Mouse (Mus musculus) midbrain, embryonic 16.5 days (tissue): ENCODE data around the gene Shank3. TPM values are rescaled to one million over a fixed set of nuclear protein-coding genes. Genes with fewer than 3 reads are reported as not detected.

Experiments used
- ATAC-seq: fragments of 200-750 bp; cut with Nextera tagmentation; 2 replicates; pipeline ENCODE4 v1.8.0; 2017; ENCODE audit warnings: moderate TSS enrichment
- H3K27ac ChIP-seq: fragments of 300-500 bp; sonication (generic); 2 replicates; pipeline ENCODE4 v1.5.1; 2014; ENCODE audit warnings: mild to moderate bottlenecking, low read length, mixed read lengths
- H3K27me3 ChIP-seq: fragments of 300-500 bp; sonication (generic); 2 replicates; pipeline ENCODE4 v1.6.1; 2014; ENCODE audit warnings: low read depth, low read length, mixed read lengths; ENCODE audit not compliant: control insufficient read depth, insufficient read depth
- H3K36me3 ChIP-seq: fragments of 300-500 bp; sonication (generic); 2 replicates; pipeline ENCODE4 v1.6.1; 2014; ENCODE audit warnings: mild to moderate bottlenecking, low read length, moderate library complexity, mixed read lengths; ENCODE audit not compliant: control insufficient read depth, insufficient read depth
- H3K4me1 ChIP-seq: fragments of 300-500 bp; sonication (generic); 2 replicates; pipeline ENCODE4 v1.6.1; 2014; ENCODE audit warnings: mild to moderate bottlenecking, low read length, mixed read lengths; ENCODE audit not compliant: control insufficient read depth, insufficient read depth
- H3K4me2 ChIP-seq: fragments of 300-500 bp; sonication (generic); 2 replicates; pipeline ENCODE4 v1.6.1; 2014; ENCODE audit warnings: mild to moderate bottlenecking, low read length, mixed read lengths
- H3K4me3 ChIP-seq: fragments of 300-500 bp; sonication (generic); 2 replicates; pipeline ENCODE4 v1.5.1; 2014; ENCODE audit warnings: low read depth, mild to moderate bottlenecking, low read length, moderate library complexity, mixed read lengths
- H3K9ac ChIP-seq: fragments of 300-500 bp; sonication (generic); 2 replicates; pipeline ENCODE4 v1.6.1; 2014; ENCODE audit warnings: low read depth, low read length, mixed read lengths
- H3K9me3 ChIP-seq: fragments of 300-500 bp; sonication (generic); replicated peaks from 2 replicates; pipeline ENCODE4 v1.6.1; 2014; ENCODE audit warnings: mild to moderate bottlenecking, low read length, mixed read lengths; ENCODE audit not compliant: control insufficient read depth, poor library complexity, severe bottlenecking
- WGBS: fragments of 180-500 bp; shearing (Covaris S2); extraction: QIAGEN DNeasy Blood & Tissue Kit; methylation state at CpG from one replicate; pipeline ENCODE4 v1.1.7; 2014; 5-methylcytosine and 5-hydroxymethylcytosine counted together
- polyA plus RNA-seq: library from polyadenylated mRNA; unstranded; fragments of >200 nt; fragmentation: Nextera tagmentation; extraction: Ambion mirVana; gene quantifications from 2 replicates; pipeline ENCODE4 v1.2.1, GENCODE M21; 2015

The Shank3 gene
- polyA plus RNA-seq, 1 experiment from 2014 or later: 12.0 TPM

DNA sequence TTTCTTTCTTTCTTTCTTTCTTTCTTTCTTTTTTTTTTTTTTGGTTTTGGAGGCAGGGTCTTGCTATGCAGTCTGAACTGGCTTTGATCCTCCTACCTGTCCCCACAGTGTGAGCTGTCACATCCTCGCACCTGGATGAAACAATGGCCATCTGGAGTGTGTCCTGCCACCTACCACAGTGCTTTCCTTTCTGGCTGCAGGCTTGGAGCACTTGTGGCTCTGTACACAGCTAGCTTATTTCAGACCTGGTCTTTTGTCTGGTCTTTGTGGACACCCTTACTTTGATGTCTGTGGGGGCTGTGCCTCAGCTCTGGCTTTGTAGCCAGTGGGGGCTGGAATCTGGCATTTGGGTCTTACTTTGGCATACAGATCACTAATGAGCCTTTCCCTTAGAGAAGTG, 52.3 kb downstream of the Shank3 start:
- H3K4me2 ChIP-seq: no peak overlapping the region
- no peaks in the 10 kb centered on the region; the same call in 1 of the 2 replicates for H3K27me3 ChIP-seq
- H3K4me3 ChIP-seq: no peak overlapping the region
- WGBS: 89% methylated on average over 1 of the region's 1 CpGs
- H3K27ac ChIP-seq: no peak overlapping the region
- peaks cover 21% of the 10 kb centered on the region for H3K36me3 ChIP-seq
- peaks cover 2% of the 10 kb centered on the region; the same call in 1 of the 2 replicates for H3K4me1 ChIP-seq
- ATAC-seq: no peak
- no peak overlapping the region for H3K9ac ChIP-seq
- H3K9me3 ChIP-seq: no peaks in the 10 kb centered on the region

DNA sequence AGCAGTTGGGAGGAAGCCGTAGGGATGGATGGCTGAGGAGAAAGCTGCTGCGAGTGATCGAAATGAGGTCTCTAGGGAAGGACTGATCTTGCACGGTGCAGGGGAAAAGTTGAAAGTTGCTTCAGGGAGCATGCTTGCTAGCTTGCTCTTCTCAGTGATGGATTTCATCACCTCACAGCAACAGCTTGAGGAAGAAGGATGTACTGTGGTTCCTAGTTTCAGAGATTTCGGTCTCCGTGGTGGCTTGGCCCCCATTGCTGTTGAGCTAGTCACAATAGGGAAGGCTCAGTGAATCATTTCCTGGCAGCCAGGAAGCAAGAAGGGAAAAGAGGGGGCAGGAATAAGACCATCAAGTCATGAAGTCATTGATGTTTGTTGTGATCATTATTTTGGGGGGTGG, 56.2 kb downstream of the Shank3 start:
- no peak overlapping the region for H3K4me3 ChIP-seq
- H3K27ac ChIP-seq: no peak overlapping the region
- H3K9me3 ChIP-seq: no peaks in the 10 kb centered on the region
- H3K4me1 ChIP-seq: peaks cover 7% of the 10 kb centered on the region; the same call in 1 of the 2 replicates
- no peak overlapping the region for H3K4me2 ChIP-seq
- WGBS: 90% methylated on average over 6 of the region's 6 CpGs
- H3K36me3 ChIP-seq: peaks cover 6% of the 10 kb centered on the region; the same call in 1 of the 2 replicates
- peaks cover 4% of the 10 kb centered on the region for H3K27me3 ChIP-seq
- H3K9ac ChIP-seq: no peak overlapping the region
- ATAC-seq: no peak

DNA sequence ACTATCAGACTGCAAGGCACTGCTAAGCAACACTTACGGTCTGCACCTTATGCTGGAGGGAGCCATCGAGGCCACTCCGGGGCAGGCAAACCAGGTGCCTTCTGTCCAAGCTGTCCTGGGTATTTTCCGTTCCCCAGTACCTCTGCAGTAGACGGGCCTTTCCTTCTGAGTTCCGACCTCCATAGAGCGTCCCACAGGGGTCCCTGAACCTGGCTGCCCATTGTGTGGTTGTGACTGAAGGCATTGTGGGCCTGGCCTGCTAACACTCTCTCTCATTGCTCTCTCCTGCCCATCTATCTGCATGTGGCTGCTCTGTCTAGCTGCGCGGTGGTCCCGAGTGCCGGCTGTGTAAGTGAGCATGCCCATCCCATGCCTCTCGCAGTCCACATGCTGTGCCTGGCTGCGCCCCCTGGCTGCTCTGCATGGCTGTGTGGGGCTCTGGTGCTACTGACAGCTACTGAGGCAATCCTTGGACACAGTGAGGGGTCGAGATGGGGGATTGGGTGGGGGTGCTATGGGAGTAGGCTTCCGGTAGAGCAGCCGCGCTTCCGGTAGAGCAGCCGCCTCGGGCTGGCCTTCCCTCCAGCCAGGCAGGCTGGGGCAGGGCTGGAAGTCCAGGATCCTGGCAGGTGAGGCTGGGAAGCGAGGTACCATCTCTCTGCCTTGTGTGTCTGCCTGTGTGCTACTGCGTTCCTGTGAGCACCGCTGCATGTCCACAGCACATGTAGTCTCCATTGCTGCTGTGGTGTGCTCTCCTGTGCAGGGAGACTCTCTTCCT, 57.2 kb downstream of the Shank3 start:
- Histone ChIP-seq H3K4me3 (0 out of 2 replicates have a peak overlapping the region, but pooled peaks have one; percentile 7), H3K27ac (no peak overlapping the region), H3K4me2 (peak overlapping the region; percentile 25; the same call in 1 of the 2 replicates), H3K9ac (0 out of 2 replicates have a peak overlapping the region, but pooled peaks have one; percentile 15), H3K4me1 (peaks cover 7% of the 10 kb centered on the region; the same call in 1 of the 2 replicates), H3K36me3 (peaks cover 6% of the 10 kb centered on the region; the same call in 1 of the 2 replicates), H3K9me3 (no peaks in the 10 kb centered on the region), H3K27me3 (peaks cover 4% of the 10 kb centered on the region)
- ATAC-seq: peak; percentile 68
- 26% methylated on average over 22 of the region's 23 CpGs for WGBS

DNA sequence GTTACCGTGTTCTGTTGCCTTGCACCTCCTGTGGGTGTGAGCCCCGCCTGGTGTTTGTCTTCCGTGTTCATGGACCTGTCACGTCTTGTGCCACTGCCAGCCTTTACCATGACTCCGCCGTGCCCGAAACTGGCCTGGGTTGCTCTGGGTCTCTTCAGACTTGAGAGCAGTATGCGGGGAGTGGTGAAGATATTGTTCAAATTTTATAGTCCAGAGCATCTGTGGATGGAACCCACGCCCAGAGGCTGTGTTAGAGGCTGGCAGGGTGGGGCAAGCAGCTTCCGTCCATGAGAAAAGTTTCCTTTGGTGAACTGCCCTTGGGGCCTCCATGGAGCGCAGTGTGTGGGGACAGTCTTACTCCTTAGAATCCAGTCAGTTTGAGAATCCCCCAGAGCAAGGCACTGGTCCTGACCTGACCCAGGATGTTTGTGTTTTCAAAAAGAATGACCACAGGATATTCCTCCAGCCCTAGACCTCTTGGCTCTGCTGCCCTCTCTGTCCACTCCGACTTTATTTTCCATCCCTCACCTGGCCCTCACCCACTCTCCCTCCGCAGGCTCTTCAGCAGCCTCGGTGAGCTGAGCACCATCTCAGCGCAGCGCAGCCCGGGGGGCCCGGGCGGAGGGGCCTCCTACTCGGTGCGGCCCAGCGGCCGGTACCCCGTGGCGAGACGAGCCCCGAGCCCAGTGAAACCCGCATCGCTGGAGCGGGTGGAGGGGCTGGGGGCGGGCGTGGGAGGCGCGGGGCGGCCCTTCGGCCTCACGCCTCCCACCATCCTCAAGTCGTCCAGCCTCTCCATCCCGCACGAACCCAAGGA, 58.0 kb downstream of the Shank3 start:
- Histone ChIP-seq H3K27ac (no peak overlapping the region), H3K4me2 (peak overlapping the region; percentile 20; the same call in 1 of the 2 replicates), H3K4me1 (peaks cover 7% of the 10 kb centered on the region; the same call in 1 of the 2 replicates), H3K9ac (no peak overlapping the region), H3K27me3 (peaks cover 4% of the 10 kb centered on the region), H3K9me3 (no peaks in the 10 kb centered on the region), H3K36me3 (peaks cover 5% of the 10 kb centered on the region; the same call in 1 of the 2 replicates), H3K4me3 (no peak overlapping the region)
- ATAC-seq: no peak
- 16% methylated on average over 30 of the region's 40 CpGs for WGBS

DNA sequence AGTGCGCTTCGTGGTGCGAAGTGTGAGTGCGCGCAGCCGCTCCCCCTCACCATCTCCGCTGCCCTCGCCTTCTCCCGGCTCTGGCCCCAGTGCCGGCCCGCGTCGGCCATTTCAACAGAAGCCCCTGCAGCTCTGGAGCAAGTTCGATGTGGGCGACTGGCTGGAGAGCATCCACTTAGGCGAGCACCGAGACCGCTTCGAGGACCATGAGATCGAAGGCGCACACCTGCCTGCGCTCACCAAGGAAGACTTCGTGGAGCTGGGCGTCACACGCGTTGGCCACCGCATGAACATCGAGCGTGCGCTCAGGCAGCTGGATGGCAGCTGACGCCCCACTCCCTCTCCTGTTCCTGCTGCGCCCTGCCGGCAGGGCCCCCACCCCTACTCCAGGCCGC, 58.6 kb downstream of the Shank3 start:
- ATAC-seq: no peak
- Histone ChIP-seq H3K4me1 (peaks cover 7% of the 10 kb centered on the region; the same call in 1 of the 2 replicates), H3K27me3 (peaks cover 4% of the 10 kb centered on the region), H3K4me3 (no peak overlapping the region), H3K27ac (no peak overlapping the region), H3K36me3 (no peaks in the 10 kb centered on the region), H3K4me2 (peak overlapping the region; percentile 20; the same call in 1 of the 2 replicates), H3K9me3 (no peaks in the 10 kb centered on the region), H3K9ac (no peak overlapping the region)
- 13% methylated on average over 28 of the region's 34 CpGs for WGBS

DNA sequence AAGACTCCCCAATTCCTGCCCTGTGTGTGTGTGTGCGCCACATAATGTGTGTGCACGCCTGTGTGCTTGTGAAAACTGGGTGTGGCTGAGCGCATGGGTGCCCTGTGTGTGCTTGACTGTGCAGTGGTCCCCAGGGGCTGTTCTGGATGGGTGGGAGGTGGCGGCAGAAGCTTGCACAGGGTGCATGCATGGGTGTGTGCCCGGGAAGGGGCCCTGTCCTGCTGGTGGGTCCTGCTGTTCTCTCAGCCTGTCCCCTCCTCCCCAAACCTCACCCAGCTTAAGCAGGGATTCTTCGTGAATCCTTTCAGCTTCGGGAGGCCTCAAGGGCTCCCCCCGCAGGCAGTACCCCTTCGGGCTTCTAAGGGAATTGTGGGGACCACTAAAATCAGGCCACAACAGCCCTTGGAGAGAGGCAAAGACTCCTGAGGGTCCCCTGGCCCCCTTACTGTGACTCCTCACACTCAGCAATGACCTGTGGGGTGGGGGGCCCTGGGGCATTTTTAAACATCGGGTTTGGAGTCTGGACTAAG, 59.8 kb downstream of the Shank3 start:
- ATAC-seq: no peak
- Histone ChIP-seq H3K9ac (no peak overlapping the region), H3K27ac (no peak overlapping the region), H3K4me3 (no peak overlapping the region), H3K36me3 (no peaks in the 10 kb centered on the region), H3K9me3 (no peaks in the 10 kb centered on the region), H3K27me3 (peaks cover 4% of the 10 kb centered on the region), H3K4me2 (no peak overlapping the region), H3K4me1 (peaks cover 7% of the 10 kb centered on the region; the same call in 1 of the 2 replicates)
- WGBS: 36% methylated on average over 10 of the region's 10 CpGs

DNA sequence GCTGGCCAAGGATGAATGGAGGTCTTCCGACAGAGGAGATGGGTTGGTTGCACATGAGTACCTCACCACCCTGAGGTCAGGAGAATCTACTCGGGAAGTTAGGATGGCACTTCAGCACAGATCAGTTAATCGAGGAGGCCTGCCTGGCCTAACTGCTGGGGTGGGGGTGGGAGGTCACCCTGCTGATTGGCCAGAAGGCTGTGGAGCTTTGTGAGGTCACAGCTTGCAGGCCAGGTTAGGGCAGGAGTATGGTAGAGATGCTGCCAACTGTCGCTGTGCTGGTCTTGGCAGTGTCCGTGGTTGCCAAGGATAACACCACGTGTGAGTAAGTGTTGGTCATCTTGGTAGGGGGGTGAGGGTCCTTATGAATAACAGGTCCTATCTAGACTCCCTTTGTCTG, 68.7 kb downstream of the Shank3 start, which contains the start of gene Acr:
Gene Acr, plus strand, starts transcription at position 213 of the 400 bp plus-strand sequence.
- H3K9ac ChIP-seq: no peak within 1 kb of the TSS
- H3K36me3 ChIP-seq: no peaks in the 10 kb centered on the region
- H3K4me3 ChIP-seq: no peak within 1 kb of the TSS
- WGBS: 88% methylated on average over 6 of the region's 6 CpGs
- no peaks in the 10 kb centered on the region for H3K4me1 ChIP-seq
- no peak within 1 kb of the TSS for H3K4me2 ChIP-seq
- no peaks in the 10 kb centered on the region for H3K27me3 ChIP-seq
- no peak for ATAC-seq
- H3K27ac ChIP-seq: no peak within 1 kb of the TSS
- H3K9me3 ChIP-seq: no peaks in the 10 kb centered on the region

DNA sequence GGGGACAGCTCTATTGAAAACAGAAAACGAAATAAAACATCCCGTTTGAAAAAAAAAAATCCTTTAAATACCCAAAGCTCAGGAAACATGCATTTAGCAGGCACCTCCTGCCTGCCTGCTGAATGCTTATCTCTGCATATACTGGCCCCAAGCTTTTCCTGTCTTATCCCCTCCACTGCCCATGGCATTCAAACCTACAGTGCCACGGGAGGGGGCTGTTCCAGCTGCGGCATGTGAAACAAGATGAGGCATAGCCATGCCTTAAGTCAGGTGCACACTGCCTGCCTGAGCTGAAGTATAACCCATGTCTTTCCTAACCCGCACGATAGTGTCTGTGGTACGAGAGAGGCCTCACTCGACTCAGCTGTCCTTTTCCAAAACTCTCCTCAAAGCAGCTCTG, 72.7 kb downstream of the Shank3 start:
- no peak for ATAC-seq
- Histone ChIP-seq H3K9me3 (no peaks in the 10 kb centered on the region), H3K27me3 (no peaks in the 10 kb centered on the region), H3K4me3 (no peak overlapping the region), H3K4me2 (no peak overlapping the region), H3K27ac (no peak overlapping the region), H3K36me3 (no peaks in the 10 kb centered on the region), H3K4me1 (no peaks in the 10 kb centered on the region), H3K9ac (no peak overlapping the region)
- 74% methylated on average over 8 of the region's 8 CpGs for WGBS
